Mouse (Mus musculus) myocyte (in vitro differentiated cells): Measurements from ENCODE around the gene Nhsl1. TPM values are rescaled to one million over a fixed set of nuclear protein-coding genes. Genes with fewer than 3 reads are reported as not detected.

Source experiments
- H3K27me3 ChIP-seq: one replicate; pipeline ENCODE4 v1.6.1; 2011; ENCODE audit not compliant: control insufficient read depth, insufficient read depth, insufficient read length
- H3K36me3 ChIP-seq: one replicate; pipeline ENCODE4 v1.6.1; 2011; ENCODE audit not compliant: control insufficient read depth, insufficient read depth
- H3K4me2 ChIP-seq: one replicate; pipeline ENCODE4 v1.6.1; 2011; ENCODE audit warnings: low read depth, control low read depth
- H3K4me3 ChIP-seq: one replicate; pipeline ENCODE4 v1.5.1; 2011; ENCODE audit warnings: mild to moderate bottlenecking, control low read depth, moderate library complexity
- H3K79me2 ChIP-seq: one replicate; pipeline ENCODE4 v1.6.1; 2011; ENCODE audit not compliant: control insufficient read depth, insufficient read depth
- H3ac ChIP-seq: one replicate; pipeline ENCODE4 v1.6.1; 2011; ENCODE audit not compliant: control insufficient read depth, insufficient read length
- CEBPB ChIP-seq: IDR thresholded peaks from 2 replicates; pipeline ENCODE4 v1.6.1; 2011; ENCODE audit warnings: mild to moderate bottlenecking, moderate library complexity; ENCODE audit not compliant: poor library complexity, insufficient read depth, severe bottlenecking
- E2F4 ChIP-seq: IDR thresholded peaks from one replicate; pipeline ENCODE4 v1.6.1; 2011; ENCODE audit warnings: mild to moderate bottlenecking, control low read depth, moderate library complexity; ENCODE audit not compliant: insufficient read depth
- MAX ChIP-seq: IDR thresholded peaks from one replicate; pipeline ENCODE4 v1.6.1; 2011; ENCODE audit warnings: low read depth, mild to moderate bottlenecking, control low read depth
- MYOD1 ChIP-seq, 3 experiments: IDR thresholded peaks; one replicate each; pipeline ENCODE4 v1.6.1; 2011; ENCODE audit warnings: control low read depth in 2 of 3, low read depth in 2 of 3, mild to moderate bottlenecking in 2 of 3, moderate library complexity in 1 of 3; ENCODE audit not compliant: insufficient read length in 2 of 3, control insufficient read depth in 1 of 3
- MYOG ChIP-seq, 3 experiments: IDR thresholded peaks; one replicate each; pipeline ENCODE4 v1.6.1; 2011; ENCODE audit warnings: control low read depth in 2 of 3, low read depth in 2 of 3, mild to moderate bottlenecking in 2 of 3; ENCODE audit not compliant: insufficient read length in 2 of 3, control insufficient read depth in 1 of 3, insufficient read depth in 1 of 3
- POLR2A ChIP-seq: IDR thresholded peaks from one replicate; pipeline ENCODE4 v1.6.1; 2011; ENCODE audit warnings: low read depth, mild to moderate bottlenecking, control low read depth, moderate library complexity; ENCODE audit not compliant: insufficient read length
- POLR2AphosphoS2 ChIP-seq: IDR thresholded peaks from one replicate; pipeline ENCODE4 v1.6.1; 2011; ENCODE audit warnings: low read depth, control low read depth; ENCODE audit not compliant: insufficient read length
- REST ChIP-seq: IDR thresholded peaks from one replicate; pipeline ENCODE4 v1.6.1; 2011; ENCODE audit warnings: mild to moderate bottlenecking, control low read depth, moderate library complexity; ENCODE audit not compliant: insufficient read depth, insufficient read length
- SRF ChIP-seq: IDR thresholded peaks from one replicate; pipeline ENCODE4 v1.6.1; 2011; ENCODE audit warnings: low read depth; ENCODE audit not compliant: control insufficient read depth, insufficient read length
- TCF12 ChIP-seq: IDR thresholded peaks from one replicate; pipeline ENCODE4 v1.6.1; 2011; ENCODE audit warnings: mild to moderate bottlenecking, control low read depth; ENCODE audit not compliant: poor library complexity, insufficient read depth, severe bottlenecking
- TCF3 ChIP-seq: IDR thresholded peaks from one replicate; pipeline ENCODE4 v1.6.1; 2011; ENCODE audit warnings: low read depth, control low read depth; ENCODE audit not compliant: insufficient read length
- USF1 ChIP-seq: IDR thresholded peaks from one replicate; pipeline ENCODE4 v1.6.1; 2011; ENCODE audit warnings: low read depth, mild to moderate bottlenecking, control low read depth, moderate library complexity
- polyA plus RNA-seq: library from polyadenylated mRNA; unstranded; fragments of >200 nt; fragmentation: generic; extraction: Trizol; gene quantifications from one replicate; pipeline ENCODE4 v1.2.1, GENCODE M21; 2012; ENCODE audit warnings: missing spikeins

Nhsl1 gene
- polyA plus RNA-seq, 1 experiment, result 5.4 TPM

- H3K4me2 ChIP-seq, result no peak overlapping the region
- no peaks in the 10 kb centered on the region for H3K36me3 ChIP-seq
- H3K27me3 ChIP-seq, result no peaks in the 10 kb centered on the region
- TF ChIP-seq MAX (no peak), POLR2A (no peak), USF1 (no peak), CEBPB (no peak), REST (no peak), MYOG (IDR thresholded peaks at IDR 0.05; ENCODE audit: control insufficient read depth in 1 of 3, insufficient read depth in 1 of 3, insufficient read length in 2 of 3, low read depth in 2 of 3) (no peak), TCF12 (no peak), E2F4 (no peak), SRF (no peak), MYOD1 (IDR thresholded peaks at IDR 0.05; ENCODE audit: control insufficient read depth in 1 of 3, insufficient read length in 2 of 3, low read depth in 2 of 3) (no peak), POLR2AphosphoS2 (no peak), TCF3 (no peak)
- H3K79me2 ChIP-seq, result no peaks in the 10 kb centered on the region
- H3K4me3 ChIP-seq, result no peak overlapping the region
- H3ac ChIP-seq, result no peak overlapping the region
Observed at GRCm38 (mm10) chr10:18493010-18493894, 174.5 kb downstream of the Nhsl1 start.

- no peak overlapping the region for H3ac ChIP-seq
- H3K4me2 ChIP-seq, result no peak overlapping the region
- H3K27me3 ChIP-seq, result no peaks in the 10 kb centered on the region
- no peaks in the 10 kb centered on the region for H3K79me2 ChIP-seq
- no peak for TF ChIP-seq SRF
- H3K36me3 ChIP-seq, result no peaks in the 10 kb centered on the region
- no peak overlapping the region for H3K4me3 ChIP-seq
Observed at GRCm38 (mm10) chr10:18494249-18494648, 175.5 kb downstream of the Nhsl1 start.

- Histone ChIP-seq H3K36me3 (peaks cover 6% of the 10 kb centered on the region), H3K4me3 (no peak overlapping the region), H3K27me3 (no peaks in the 10 kb centered on the region), H3K79me2 (no peaks in the 10 kb centered on the region), H3K4me2 (no peak overlapping the region), H3ac (no peak overlapping the region)
- TF ChIP-seq TCF12 (no peak), SRF (no peak), POLR2A (no peak), MYOD1 (IDR thresholded peaks at IDR 0.05; ENCODE audit: control insufficient read depth in 1 of 3, insufficient read length in 2 of 3, low read depth in 2 of 3) (no peak), USF1 (no peak), CEBPB (no peak), POLR2AphosphoS2 (no peak), MAX (no peak), E2F4 (no peak), TCF3 (no peak), MYOG (IDR thresholded peaks at IDR 0.05; ENCODE audit: control insufficient read depth in 1 of 3, insufficient read depth in 1 of 3, insufficient read length in 2 of 3, low read depth in 2 of 3) (no peak), REST (no peak)
Observed at GRCm38 (mm10) chr10:18497066-18497465, 178.3 kb downstream of the Nhsl1 start.

GRCm38 (mm10) chr10:18501997-18502396 is 183.2 kb downstream of the Nhsl1 start:
- Histone ChIP-seq H3K79me2 (no peaks in the 10 kb centered on the region), H3ac (no peak overlapping the region), H3K4me2 (no peak overlapping the region), H3K27me3 (no peaks in the 10 kb centered on the region), H3K36me3 (peaks cover 6% of the 10 kb centered on the region), H3K4me3 (no peak overlapping the region)
- TF ChIP-seq MAX (no peak), CEBPB (peak; percentile 23; the same call in 1 of the 2 replicates), SRF (no peak), REST (no peak), TCF3 (no peak)

GRCm38 (mm10) chr10:18505690-18506089 is 186.9 kb downstream of the Nhsl1 start:
- H3K4me3 ChIP-seq, result no peak overlapping the region
- no peak overlapping the region for H3ac ChIP-seq
- H3K79me2 ChIP-seq, result no peaks in the 10 kb centered on the region
- H3K4me2 ChIP-seq, result no peak overlapping the region
- no peak for TF ChIP-seq SRF
- TF ChIP-seq TCF12, result no peak
- no peak for TF ChIP-seq E2F4
- no peak for TF ChIP-seq MAX
- TF ChIP-seq POLR2AphosphoS2, result no peak
- no peak for TF ChIP-seq MYOG (IDR thresholded peaks at IDR 0.05; ENCODE audit: control insufficient read depth in 1 of 3, insufficient read depth in 1 of 3, insufficient read length in 2 of 3, low read depth in 2 of 3)
- TF ChIP-seq USF1, result no peak
- no peak for TF ChIP-seq REST
- TF ChIP-seq TCF3, result no peak
- no peak for TF ChIP-seq MYOD1 (IDR thresholded peaks at IDR 0.05; ENCODE audit: control insufficient read depth in 1 of 3, insufficient read length in 2 of 3, low read depth in 2 of 3)
- H3K27me3 ChIP-seq, result no peaks in the 10 kb centered on the region
- H3K36me3 ChIP-seq, result peaks cover 2% of the 10 kb centered on the region
